Mouse (Mus musculus): ENCODE measurements at regions not wholly inside any gene's neighbourhood (a gene's known extent, or its start where the extent isn't known, plus 50 kb on each side); places are given as distances from the start of the nearest gene placed in this dataset.

DNA sequence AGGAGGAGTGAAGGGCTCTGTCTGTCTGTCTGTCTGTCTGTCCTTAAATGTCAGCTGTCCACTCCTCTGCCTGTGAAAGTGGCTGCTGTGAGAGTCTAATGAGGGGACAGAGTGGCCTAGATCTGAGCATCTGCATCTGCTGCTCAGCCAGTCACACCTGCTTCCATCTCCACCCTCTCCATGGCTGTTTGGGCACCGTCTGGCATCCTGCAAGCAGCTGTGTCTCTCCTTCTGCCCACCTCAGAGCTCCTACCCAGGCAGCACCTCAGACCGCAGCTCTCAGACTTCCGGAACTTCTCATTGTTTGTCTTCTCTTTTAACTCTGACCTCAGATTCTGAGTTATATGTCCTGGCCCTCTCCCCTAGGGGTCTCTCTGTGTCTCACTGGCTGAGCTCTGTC is 159.2 kb downstream of the Gm26897 start:
- TF ChIP-seq BHLHE40 (IDR thresholded peaks at IDR 0.05; ENCODE audit: borderline replicate concordance, low read depth, low read length) (no peak), JUND (IDR thresholded peaks at IDR 0.05; ENCODE audit: low read depth, low read length) (no peak), MYB (IDR thresholded peaks at IDR 0.05; ENCODE audit: low read depth, low read length) (no peak), MAZ (IDR thresholded peaks at IDR 0.05; ENCODE audit: low read depth, low read length) (no peak), ETS1 (IDR thresholded peaks at IDR 0.05; ENCODE audit: low read depth, low read length) (no peak)
- Histone ChIP-seq H3K9me3 (replicated peaks; ENCODE audit: insufficient read depth, low read length) (no peaks in the 10 kb centered on the region), H3K9ac (ENCODE audit: control insufficient read depth, low read depth, low read length, poor library complexity, severe bottlenecking) (no peak overlapping the region), H3K27me3 (ENCODE audit: control insufficient read depth in 1 of 2, insufficient read depth in 2 of 2, low read length in 2 of 2) (no peaks in the 10 kb centered on the region), H3K36me3 (ENCODE audit: control insufficient read depth in 1 of 2, insufficient read depth in 2 of 2, low read length in 2 of 2) (no peaks in the 10 kb centered on the region), H3K79me2 (ENCODE audit: control insufficient read depth, insufficient read depth, low read length, poor library complexity) (no peaks in the 10 kb centered on the region), H3K27ac (ENCODE audit: control insufficient read depth, low read depth, low read length) (no peak overlapping the region), H3K4me3 (ENCODE audit: control insufficient read depth in 1 of 2, insufficient read depth in 1 of 2, low read depth in 2 of 2, low read length in 2 of 2) (no peak overlapping the region), H3K4me1 (ENCODE audit: control insufficient read depth in 1 of 2, insufficient read depth in 2 of 2, low read length in 2 of 2) (no peaks in the 10 kb centered on the region)
- no peak for DNase-seq (ENCODE audit: low read depth, low spot score)

DNA sequence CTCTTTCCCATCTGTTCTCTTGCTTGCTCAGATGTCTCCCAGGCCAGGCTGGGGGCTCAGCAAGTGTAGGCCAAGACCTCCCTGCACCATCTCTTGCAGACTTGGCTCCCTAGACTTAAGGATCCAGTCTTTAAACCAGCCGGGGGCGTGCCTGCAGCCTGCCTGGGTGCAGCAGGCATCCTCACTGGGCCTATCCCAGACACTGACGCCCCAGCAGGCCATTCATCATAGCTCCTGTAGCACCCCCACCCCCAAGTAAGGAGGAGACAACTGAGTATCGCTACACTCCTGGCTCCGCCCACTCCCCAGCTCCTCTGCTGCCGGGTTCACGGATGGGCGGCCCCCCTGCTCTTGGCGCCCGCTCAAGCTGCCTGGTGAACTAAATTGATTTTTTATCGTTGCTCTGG is 160.2 kb downstream of the Gm26897 start:
- no peak overlapping the region for H3K9ac ChIP-seq (ENCODE audit: control insufficient read depth, low read depth, low read length, poor library complexity, severe bottlenecking)
- H3K4me1 ChIP-seq (ENCODE audit: control insufficient read depth in 1 of 2, insufficient read depth in 2 of 2, low read length in 2 of 2): no peaks in the 10 kb centered on the region
- TF ChIP-seq ETS1 (IDR thresholded peaks at IDR 0.05; ENCODE audit: low read depth, low read length): no peak
- TF ChIP-seq JUND (IDR thresholded peaks at IDR 0.05; ENCODE audit: low read depth, low read length): no peak
- no peak for TF ChIP-seq MAZ (IDR thresholded peaks at IDR 0.05; ENCODE audit: low read depth, low read length)
- no peak for TF ChIP-seq POLR2AphosphoS2 (IDR thresholded peaks at IDR 0.05; ENCODE audit: low read length)
- TF ChIP-seq POLR2A (IDR thresholded peaks at IDR 0.05; ENCODE audit: control insufficient read depth in 1 of 2, insufficient read depth in 1 of 2, low read depth in 1 of 2, low read length in 2 of 2, poor library complexity in 1 of 2): no peak
- no peak for TF ChIP-seq BHLHE40 (IDR thresholded peaks at IDR 0.05; ENCODE audit: borderline replicate concordance, low read depth, low read length)
- TF ChIP-seq ZKSCAN1 (IDR thresholded peaks at IDR 0.05; ENCODE audit: low read depth, low read length): no peak
- no peak for TF ChIP-seq MYB (IDR thresholded peaks at IDR 0.05; ENCODE audit: low read depth, low read length)
- no peak overlapping the region for H3K4me3 ChIP-seq (ENCODE audit: control insufficient read depth in 1 of 2, insufficient read depth in 1 of 2, low read depth in 2 of 2, low read length in 2 of 2)
- H3K9me3 ChIP-seq (replicated peaks; ENCODE audit: insufficient read depth, low read length): no peaks in the 10 kb centered on the region
- no peaks in the 10 kb centered on the region for H3K36me3 ChIP-seq (ENCODE audit: control insufficient read depth in 1 of 2, insufficient read depth in 2 of 2, low read length in 2 of 2)
- no peaks in the 10 kb centered on the region for H3K27me3 ChIP-seq (ENCODE audit: control insufficient read depth in 1 of 2, insufficient read depth in 2 of 2, low read length in 2 of 2)
- no peak overlapping the region for H3K27ac ChIP-seq (ENCODE audit: control insufficient read depth, low read depth, low read length)
- no peaks in the 10 kb centered on the region for H3K79me2 ChIP-seq (ENCODE audit: control insufficient read depth, insufficient read depth, low read length, poor library complexity)
- DNase-seq (ENCODE audit: low read depth, low spot score): no peak

DNA sequence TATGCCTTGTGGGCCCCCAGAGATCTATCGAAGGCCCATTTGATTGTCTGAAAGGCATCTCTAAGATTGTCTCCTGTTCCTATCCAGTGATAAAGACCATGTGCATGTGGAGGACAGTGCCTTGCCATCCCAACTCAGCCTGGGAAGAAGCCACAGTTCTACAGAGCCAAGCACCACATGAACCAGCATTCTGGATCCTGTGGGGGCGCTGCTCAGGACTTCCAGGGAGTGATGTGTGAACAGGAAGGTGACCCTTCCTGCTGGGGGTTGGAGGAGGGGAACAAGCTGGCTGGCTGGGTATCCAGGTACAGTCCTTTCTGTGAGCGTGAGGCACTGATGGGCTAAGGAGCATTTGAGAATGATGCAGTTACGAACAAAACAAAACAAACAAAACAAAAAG is 163.8 kb downstream of the Gm26897 start:
- no peak for DNase-seq (ENCODE audit: low read depth, low spot score)
- Histone ChIP-seq H3K9ac (ENCODE audit: control insufficient read depth, low read depth, low read length, poor library complexity, severe bottlenecking) (no peak overlapping the region), H3K4me1 (ENCODE audit: control insufficient read depth in 1 of 2, insufficient read depth in 2 of 2, low read length in 2 of 2) (no peaks in the 10 kb centered on the region), H3K27me3 (ENCODE audit: control insufficient read depth in 1 of 2, insufficient read depth in 2 of 2, low read length in 2 of 2) (no peaks in the 10 kb centered on the region), H3K4me3 (ENCODE audit: control insufficient read depth in 1 of 2, insufficient read depth in 1 of 2, low read depth in 2 of 2, low read length in 2 of 2) (no peak overlapping the region), H3K27ac (ENCODE audit: control insufficient read depth, low read depth, low read length) (no peak overlapping the region), H3K36me3 (ENCODE audit: control insufficient read depth in 1 of 2, insufficient read depth in 2 of 2, low read length in 2 of 2) (no peaks in the 10 kb centered on the region), H3K79me2 (ENCODE audit: control insufficient read depth, insufficient read depth, low read length, poor library complexity) (no peaks in the 10 kb centered on the region), H3K9me3 (replicated peaks; ENCODE audit: insufficient read depth, low read length) (no peaks in the 10 kb centered on the region)
- TF ChIP-seq POLR2AphosphoS2 (IDR thresholded peaks at IDR 0.05; ENCODE audit: low read length): no peak
- no peak for TF ChIP-seq E2F4 (IDR thresholded peaks at IDR 0.05; ENCODE audit: borderline replicate concordance, low read depth, low read length)
- no peak for TF ChIP-seq CTCF (IDR thresholded peaks at IDR 0.05 in 2 of 3, conservative IDR thresholded peaks at IDR 0.05 in 1 of 3; ENCODE audit: control insufficient read depth in 1 of 3, insufficient read depth in 1 of 3, low read depth in 2 of 3, low read length in 3 of 3, poor library complexity in 1 of 3, severe bottlenecking in 1 of 3)
- TF ChIP-seq HCFC1 (IDR thresholded peaks at IDR 0.05; ENCODE audit: low read depth, low read length): no peak
- no peak for TF ChIP-seq RCOR1 (IDR thresholded peaks at IDR 0.05; ENCODE audit: low read depth, low read length)
- TF ChIP-seq UBTF (IDR thresholded peaks at IDR 0.05; ENCODE audit: borderline replicate concordance, insufficient read depth, low read depth, low read length): no peak
- no peak for TF ChIP-seq POLR2AphosphoS5 (IDR thresholded peaks at IDR 0.05; ENCODE audit: borderline replicate concordance, low read depth, low read length)
- TF ChIP-seq SMC3 (IDR thresholded peaks at IDR 0.05; ENCODE audit: low read depth, low read length): no peak
- no peak for TF ChIP-seq EP300 (IDR thresholded peaks at IDR 0.05; ENCODE audit: low read depth in 1 of 2, low read length in 2 of 2)
- no peak for TF ChIP-seq NRF1 (IDR thresholded peaks at IDR 0.05; ENCODE audit: insufficient read depth, low read depth, low read length, poor library complexity, severe bottlenecking)
- TF ChIP-seq MYB (IDR thresholded peaks at IDR 0.05; ENCODE audit: low read depth, low read length): no peak
- no peak for TF ChIP-seq MAX (IDR thresholded peaks at IDR 0.05; ENCODE audit: low read length)
- TF ChIP-seq SIN3A (IDR thresholded peaks at IDR 0.05; ENCODE audit: low read length): no peak
- no peak for TF ChIP-seq MEF2A (IDR thresholded peaks at IDR 0.05; ENCODE audit: extremely low read depth, insufficient replicate concordance, low read depth, low read length, poor library complexity, severe bottlenecking)
- no peak for TF ChIP-seq ELF1 (IDR thresholded peaks at IDR 0.05; ENCODE audit: low read depth, low read length)
- no peak for TF ChIP-seq RAD21 (IDR thresholded peaks at IDR 0.05; ENCODE audit: low read depth, low read length)
- TF ChIP-seq GATA1 (IDR thresholded peaks at IDR 0.05; ENCODE audit: low read depth, low read length): no peak
- no peak for TF ChIP-seq TCF12 (IDR thresholded peaks at IDR 0.05; ENCODE audit: low read depth, low read length)
